Comparison of ENCODE assay signal across 8 mouse cellular contexts in genomic region chr6:136555523-136555915, GRCm38 (mm10). TPM values are rescaled to one million over a fixed set of nuclear protein-coding genes. Genes with fewer than 3 reads are reported as not detected.
A peak's percentile ranks its signal among the peaks of the same experiment; 100 is the strongest.
DNase-seq lines count a peak whose midpoint lies in the region; ATAC-seq and TF ChIP-seq lines count a peak whose summit lies in the region.

No protein-coding gene starts in this region.

- peak overlapping the region; percentile 94 for H3K27ac ChIP-seq in ES-Bruce4 (ENCODE audit: insufficient read depth, low read length)
- H3K27ac ChIP-seq in heart, postnatal 0 days (ENCODE audit: low read depth): peak overlapping the region; percentile 78

- TF ChIP-seq CTCF in ES-Bruce4 (IDR thresholded peaks at IDR 0.05; ENCODE audit: low read depth, low read length): no peak
- TF ChIP-seq CTCF in heart, postnatal 0 days (IDR thresholded peaks at IDR 0.05; ENCODE audit: low read depth): peak; percentile 92

- ATAC-seq in activated CD4-positive, CD25-positive, alpha-beta regulatory T cell, adult 4 months: peak; percentile 29
- ATAC-seq in erythroblast, adult 5-6 weeks (replicated peaks; ENCODE audit: low FRiP score, poor library complexity, severe bottlenecking): peak; percentile 64
- ATAC-seq in heart, postnatal 0 days (ENCODE audit: insufficient read depth, low read depth): peak; percentile 18; the same call in 1 of the 2 replicates

- H3K36me3 ChIP-seq in ES-Bruce4 (ENCODE audit: control insufficient read depth, insufficient read depth, low read length, poor library complexity, severe bottlenecking): peaks cover 9% of the 10 kb centered on the region
- H3K36me3 ChIP-seq in heart, postnatal 0 days (replicated peaks; ENCODE audit: control insufficient read depth, insufficient read depth, low read length): peaks cover 10% of the 10 kb centered on the region

- peak overlapping the region; percentile 29 for H3K4me3 ChIP-seq in ES-Bruce4 (ENCODE audit: low read depth, low read length)
- no peak overlapping the region for H3K4me3 ChIP-seq in heart, postnatal 0 days (ENCODE audit: low read depth, low read length)

- H3K4me1 ChIP-seq in ES-Bruce4 (ENCODE audit: control insufficient read depth, insufficient read depth, low read length): peaks cover 3% of the 10 kb centered on the region
- peaks cover 17% of the 10 kb centered on the region for H3K4me1 ChIP-seq in heart, postnatal 0 days (ENCODE audit: control insufficient read depth, insufficient read depth)

- DNase-seq in heart, postnatal 0 days (ENCODE audit: low spot score): peak; percentile 74
- DNase-seq in kidney, postnatal 25 days: peak; percentile 68 to 81
- peak; percentile 82 for DNase-seq in lung, postnatal 14 days
- peak; percentile 75 for DNase-seq in retina, postnatal 1 day
- no peak for DNase-seq in Muller cell, postnatal 12 days (ENCODE audit: inconsistent ontology term)

- peak overlapping the region; percentile 21; the same call in 1 of the 2 replicates for H3K4me2 ChIP-seq in heart, postnatal 0 days (ENCODE audit: low read depth, low read length)

- H3K9ac ChIP-seq in ES-Bruce4 (ENCODE audit: low read depth, poor library complexity, severe bottlenecking): peak overlapping the region; percentile 36
- no peak overlapping the region for H3K9ac ChIP-seq in heart, postnatal 0 days (replicated peaks; ENCODE audit: low read depth, low read length)

- H3K9me3 ChIP-seq in ES-Bruce4 (replicated peaks; ENCODE audit: control insufficient read depth, insufficient read depth, low read length, poor library complexity, severe bottlenecking): no peaks in the 10 kb centered on the region
- H3K9me3 ChIP-seq in heart, postnatal 0 days (replicated peaks; ENCODE audit: control insufficient read depth, low read length): no peaks in the 10 kb centered on the region

- no peak for TF ChIP-seq EP300 in ES-Bruce4 (IDR thresholded peaks at IDR 0.05; ENCODE audit: insufficient read depth, low read depth, low read length)
- no peak for TF ChIP-seq EP300 in heart, postnatal 0 days (IDR thresholded peaks at IDR 0.05; ENCODE audit: low read depth)

- 58% methylated on average over 5 of the region's 5 CpGs for WGBS in heart, postnatal 0 days

- H3K27me3 ChIP-seq in ES-Bruce4 (ENCODE audit: control insufficient read depth, insufficient read depth, low read length, poor library complexity, severe bottlenecking): no peaks in the 10 kb centered on the region
- no peaks in the 10 kb centered on the region for H3K27me3 ChIP-seq in heart, postnatal 0 days (ENCODE audit: control insufficient read depth, insufficient read depth, low read length)

- TF ChIP-seq POLR2A in ES-Bruce4 (IDR thresholded peaks at IDR 0.05; ENCODE audit: insufficient read depth, low read length): no peak

RNA-seq across cellular contexts. Expression of gene Atf7ip, which starts 49.6 kb away (rescaled TPM):
- 110 and 114 TPM in 2 replicates for polyA plus RNA-seq in ES-Bruce4 (2011; ENCODE audit: insufficient read depth, insufficient read length, low read depth, missing spikeins)
- polyA plus RNA-seq in activated CD4-positive, CD25-positive, alpha-beta regulatory T cell, adult 4 months (2017; shearing (Covaris generic)): 10 to 100 TPM; 72.8 to 79.5 TPM
- total RNA-seq in erythroblast, adult 5-6 weeks (2015; ENCODE audit: low replicate concordance): 153 and 185 TPM in 2 replicates
- 205 and 233 TPM in 2 replicates for total RNA-seq in erythroblast, adult 5-6 weeks (2017; ENCODE audit: low replicate concordance)
- 43.3 and 54.5 TPM in 2 replicates for total RNA-seq in heart, postnatal 0 days (2014; rRNA removed; ENCODE audit: low replicate concordance)
- polyA plus RNA-seq in heart, postnatal 0 days (2015; fragmentation: Nextera tagmentation; extraction: Ambion mirVana): 16.5 and 19.2 TPM in 2 replicates
